Mouse (Mus musculus) ES-E14 (cell line): ENCODE data around the gene Twsg1. TPM values are rescaled to one million over a fixed set of nuclear protein-coding genes. Genes with fewer than 3 reads are reported as not detected.

ENCODE experiments used
- DNase-seq: peaks from one replicate; pipeline ENCODE4 v3.0.0-alpha.2; 2013; ENCODE audit warnings: low read depth, low spot score
- H3K27ac ChIP-seq: 2 replicates; pipeline ENCODE4 v1.5.1; 2012; ENCODE audit warnings: low read depth, mild to moderate bottlenecking, low read length, moderate library complexity, mixed read lengths; ENCODE audit not compliant: poor library complexity, insufficient read depth, severe bottlenecking
- H3K36me3 ChIP-seq: 2 replicates; pipeline ENCODE4 v1.6.1; 2012; ENCODE audit warnings: mild to moderate bottlenecking, low read length, moderate library complexity, mixed read lengths; ENCODE audit not compliant: control insufficient read depth, poor library complexity, insufficient read depth, severe bottlenecking
- H3K4me1 ChIP-seq, 2 experiments: fragments of 150-350 bp in 1 of 2; sonication (generic) in 1 of 2; 2 replicates each; pipeline ENCODE4 v1.6.1; 2012; ENCODE audit warnings: low read length in 2 of 2, mild to moderate bottlenecking in 1 of 2, mixed read lengths in 1 of 2; ENCODE audit not compliant: control insufficient read depth in 2 of 2, insufficient read depth in 2 of 2, poor library complexity in 1 of 2
- H3K4me3 ChIP-seq, 2 experiments: fragments of 150-350 bp in 1 of 2; sonication (generic) in 1 of 2; 2 replicates each; pipeline ENCODE4 v1.5.1; 2012; ENCODE audit warnings: low read length in 2 of 2, low read depth in 1 of 2, mild to moderate bottlenecking in 1 of 2, mixed read lengths in 1 of 2; ENCODE audit not compliant: insufficient read depth in 1 of 2, poor library complexity in 1 of 2, severe bottlenecking in 1 of 2
- H3K9ac ChIP-seq: 2 replicates; pipeline ENCODE4 v1.6.1; 2012; ENCODE audit warnings: low read depth, mild to moderate bottlenecking, low read length, mixed read lengths; ENCODE audit not compliant: poor library complexity, insufficient read depth, severe bottlenecking
- H3K9me3 ChIP-seq: fragments of 150-350 bp; sonication (generic); 2 replicates; pipeline ENCODE4 v1.6.1; 2012; ENCODE audit warnings: low read depth, mild to moderate bottlenecking, low read length; ENCODE audit not compliant: control insufficient read depth, insufficient read depth
- CHD2 ChIP-seq: IDR thresholded peaks from 2 replicates; pipeline ENCODE4 v1.6.1; 2014; ENCODE audit warnings: mild to moderate bottlenecking, low read depth, low read length, inconsistent platforms
- HCFC1 ChIP-seq: IDR thresholded peaks from 2 replicates; pipeline ENCODE4 v1.6.1; 2012; ENCODE audit warnings: low read length, inconsistent platforms, borderline replicate concordance; ENCODE audit not compliant: insufficient read depth
- MAFK ChIP-seq: IDR thresholded peaks from 2 replicates; pipeline ENCODE4 v1.6.1; 2014; ENCODE audit warnings: mild to moderate bottlenecking, low read depth, low read length, inconsistent platforms; ENCODE audit not compliant: insufficient read depth
- ZC3H11A ChIP-seq: IDR thresholded peaks from 2 replicates; pipeline ENCODE4 v1.6.1; 2012; ENCODE audit warnings: low read depth, mild to moderate bottlenecking, inconsistent platforms, low read length, borderline replicate concordance
- ZNF384 ChIP-seq: IDR thresholded peaks from 2 replicates; pipeline ENCODE4 v1.6.1; 2012; ENCODE audit warnings: low read depth, low read length, inconsistent platforms
- in situ Hi-C, 2 experiments: fragments of 600-800 bp; cut with MboI; formaldehyde crosslinking; loops; one replicate each; pipeline ENCODE4 v1.15.1; 2025; ENCODE audit warnings: low sequenced_read_pairs in 2 of 2, inconsistent platforms in 1 of 2; ENCODE audit not compliant: unreplicated experiment in 2 of 2
- total RNA-seq: library from RNA; depleted of rRNA; stranded (reverse); fragments of 300-350 nt; gene quantifications from 2 replicates; pipeline ENCODE4 v1.2.3, GENCODE M21; 2012

The Twsg1 gene
- total RNA-seq, 1 experiment = 34.2 TPM

- in situ Hi-C loops = no loop called here
- DNase-seq = no peak
- Histone ChIP-seq H3K9me3 (no peaks in the 10 kb centered on the region), H3K4me1 (peaks cover 0 to 10% of the 10 kb centered on the region in 2 experiments; a peak in 2 of 4 replicates), H3K9ac (no peak overlapping the region), H3K4me3 (no peak overlapping the region), H3K36me3 (peaks cover 10% of the 10 kb centered on the region; the same call in 1 of the 2 replicates), H3K27ac (no peak overlapping the region)
- TF ChIP-seq ZNF384 = no peak
Observed at GRCm38 (mm10) chr17:65919235-65919634, 31.8 kb downstream of the Twsg1 start.

DNA sequence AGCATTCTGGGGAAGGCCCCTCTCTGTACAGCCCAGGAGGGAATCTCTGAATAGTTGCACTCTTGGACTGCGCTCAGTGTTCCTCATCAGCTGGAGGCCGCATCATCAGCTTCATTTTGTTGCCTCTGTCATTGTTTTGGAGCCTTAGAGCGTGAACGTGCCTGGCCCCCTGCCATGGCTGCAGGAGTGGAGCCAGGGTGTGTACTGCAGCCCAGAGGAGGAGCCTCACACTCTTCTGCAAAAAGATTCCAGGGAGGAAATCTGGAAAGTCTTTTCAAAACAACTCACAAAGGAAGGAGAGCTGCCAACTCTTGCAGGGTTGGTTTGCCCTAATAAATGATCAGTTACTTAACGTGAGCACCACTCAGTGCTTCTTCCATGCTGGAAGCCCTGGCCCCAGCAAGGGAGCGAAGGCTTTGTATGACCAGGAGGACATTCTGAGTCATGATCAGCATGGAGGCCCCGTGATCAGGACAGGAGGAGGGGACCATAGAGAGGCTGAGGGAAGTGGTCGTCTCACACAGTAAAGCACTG, 34.8 kb downstream of the Twsg1 start:
- in situ Hi-C loops = no loop called here
- Histone ChIP-seq H3K4me1 (peaks cover 11 to 28% of the 10 kb centered on the region in 2 experiments; a peak in 3 of 4 replicates), H3K9ac (no peak overlapping the region), H3K4me3 (no peak overlapping the region), H3K9me3 (no peaks in the 10 kb centered on the region), H3K36me3 (peaks cover 3% of the 10 kb centered on the region; the same call in 1 of the 2 replicates), H3K27ac (peak overlapping the region; percentile 84)
- no peak for TF ChIP-seq HCFC1
- TF ChIP-seq CHD2 = no peak
- no peak for TF ChIP-seq ZC3H11A
- TF ChIP-seq ZNF384 = no peak
- DNase-seq = no peak

DNA sequence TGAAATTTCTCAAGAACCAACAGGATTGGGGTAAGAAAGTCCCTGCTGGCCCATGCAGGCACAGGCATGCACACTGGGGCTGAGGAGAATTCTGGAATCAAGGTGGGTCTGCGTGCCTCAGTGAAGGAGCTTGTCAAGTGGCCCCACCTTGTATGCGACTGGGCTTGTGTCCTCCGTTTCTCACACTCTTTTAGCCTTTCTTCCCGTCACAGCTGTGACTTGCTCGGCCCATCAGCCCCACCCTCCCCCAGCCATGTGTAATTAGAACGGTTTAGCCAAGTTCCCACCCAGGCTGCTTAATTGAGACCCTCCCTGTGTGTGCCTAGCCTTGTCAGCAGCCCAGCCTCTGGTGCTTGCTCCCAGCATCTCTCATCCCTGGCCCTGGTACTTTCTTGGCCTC, 36.9 kb downstream of the Twsg1 start:
- Histone ChIP-seq H3K9me3 (no peaks in the 10 kb centered on the region), H3K9ac (no peak overlapping the region), H3K4me1 (peaks cover 11 to 29% of the 10 kb centered on the region in 2 experiments; a peak in 3 of 4 replicates), H3K36me3 (no peaks in the 10 kb centered on the region), H3K4me3 (no peak overlapping the region), H3K27ac (no peak overlapping the region)
- DNase-seq = no peak
- TF ChIP-seq HCFC1 (no peak), MAFK (no peak), CHD2 (no peak), ZC3H11A (no peak), ZNF384 (no peak)
- in situ Hi-C loops = no loop called here

- DNase-seq = no peak
- Histone ChIP-seq H3K4me3 (no peak overlapping the region), H3K36me3 (no peaks in the 10 kb centered on the region), H3K27ac (no peak overlapping the region), H3K9me3 (no peaks in the 10 kb centered on the region), H3K4me1 (peaks cover 11 to 29% of the 10 kb centered on the region in 2 experiments; a peak in 3 of 4 replicates), H3K9ac (no peak overlapping the region)
- no peak for TF ChIP-seq ZNF384
- TF ChIP-seq HCFC1 = no peak
- in situ Hi-C loops = no loop called here
Observed at GRCm38 (mm10) chr17:65912202-65912601, 38.8 kb downstream of the Twsg1 start.

GRCm38 (mm10) chr17:65911285-65912069, 39.5 kb downstream of the Twsg1 start:
- Histone ChIP-seq H3K27ac (no peak overlapping the region), H3K4me3 (no peak overlapping the region), H3K36me3 (no peaks in the 10 kb centered on the region), H3K9me3 (no peaks in the 10 kb centered on the region), H3K9ac (no peak overlapping the region), H3K4me1 (peaks cover 11 to 31% of the 10 kb centered on the region in 2 experiments; a peak in 3 of 4 replicates)
- TF ChIP-seq ZNF384 (no peak), ZC3H11A (no peak), CHD2 (no peak), HCFC1 (no peak), MAFK (no peak)
- DNase-seq = no peak
- in situ Hi-C loops = no loop called here
